Mouse (Mus musculus): ENCODE data around the gene Ptgdr2.

GRCm38 (mm10) chr19:10937110-10937563 is at the start of gene Ptgdr2:
- TF ChIP-seq CTCF (IDR thresholded peaks at IDR 0.05; ENCODE audit: low read depth) (no peak), EP300 (IDR thresholded peaks at IDR 0.05; ENCODE audit: low read depth) (peak; percentile 20; the same call in 1 of the 2 replicates)

All from liver, postnatal 0 days (tissue).